Mouse (Mus musculus): Measurements from ENCODE around the gene Coro2a.

DNA sequence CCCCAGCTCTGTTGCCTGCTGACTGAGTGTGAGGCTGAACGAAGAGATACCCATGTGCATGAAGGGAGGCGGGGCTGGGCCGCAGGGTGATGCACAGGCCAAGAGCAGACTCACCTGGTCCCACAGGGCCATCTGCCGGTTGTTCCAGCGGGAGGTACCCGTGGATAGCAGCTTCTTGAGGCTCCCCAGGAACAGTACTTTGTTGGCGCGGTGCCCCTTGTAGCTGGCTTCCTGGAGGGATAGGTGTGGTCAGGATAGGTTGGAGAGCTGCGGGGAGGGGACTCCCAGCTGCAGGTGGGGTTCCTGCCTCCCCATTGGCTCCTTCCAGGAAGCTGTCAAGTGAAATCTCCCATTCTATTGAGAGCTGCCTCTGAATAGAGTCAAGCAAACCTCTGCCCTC, 56.5 kb downstream of the Coro2a start:
- TF ChIP-seq CTCF (IDR thresholded peaks at IDR 0.05; ENCODE audit: control insufficient read depth, insufficient read depth, low read length) (no peak), POLR2A (IDR thresholded peaks at IDR 0.05; ENCODE audit: borderline replicate concordance, control insufficient read depth, low read depth, low read length) (no peak)

All from bone marrow, adult 2 months (tissue).